Mouse (Mus musculus) bone marrow macrophage, adult 2 months (primary cell): ENCODE data around the gene Kcnma1.

Experiments used
- CTCF ChIP-seq: IDR thresholded peaks from 2 replicates; pipeline ENCODE4 v1.5.1; 2012; ENCODE audit warnings: low read depth, mild to moderate bottlenecking, low read length, moderate library complexity
- POLR2A ChIP-seq: IDR thresholded peaks from 2 replicates; pipeline ENCODE4 v1.6.1; 2012; ENCODE audit warnings: mild to moderate bottlenecking, low read depth, low read length, borderline replicate concordance

- TF ChIP-seq CTCF, result no peak
- no peak for TF ChIP-seq POLR2A
Observed at GRCm38 (mm10) chr14:23682758-23683157, 331.5 kb downstream of the Kcnma1 start.
